Mouse (Mus musculus) heart, embryonic 14.5 days (tissue): ENCODE results near the gene Shisa8. TPM values are rescaled to one million over a fixed set of nuclear protein-coding genes. Genes with fewer than 3 reads are reported as not detected.

ENCODE experiments used
- ATAC-seq: fragments of 200-750 bp; cut with Nextera tagmentation; 2 replicates; pipeline ENCODE4 v1.8.0; 2017; ENCODE audit warnings: low read depth, moderate TSS enrichment; ENCODE audit not compliant: insufficient number of reproducible peaks, insufficient read depth, low FRiP score
- H3K27ac ChIP-seq, 2 experiments: fragments of 200-500 bp in 1 of 2; fragments of 300-500 bp in 1 of 2; sonication (generic) in 1 of 2; replicated peaks in 1 of 2; 2 replicates each; pipeline ENCODE4 v1.5.1; 2012 to 2014; ENCODE audit warnings: low read depth in 2 of 2, low read length in 2 of 2, control low read depth in 1 of 2, mild to moderate bottlenecking in 1 of 2, mixed read lengths in 1 of 2; ENCODE audit not compliant: control insufficient read depth in 1 of 2, insufficient read depth in 1 of 2
- H3K27me3 ChIP-seq: fragments of 300-500 bp; sonication (generic); 2 replicates; pipeline ENCODE4 v1.6.1; 2014; ENCODE audit warnings: mild to moderate bottlenecking, low read length, control low read depth; ENCODE audit not compliant: control insufficient read depth, insufficient read depth
- H3K36me3 ChIP-seq: fragments of 300-500 bp; sonication (generic); 2 replicates; pipeline ENCODE4 v1.6.1; 2014; ENCODE audit warnings: mild to moderate bottlenecking, control low read depth, low read length, mixed read lengths; ENCODE audit not compliant: control insufficient read depth, insufficient read depth
- H3K4me1 ChIP-seq, 2 experiments: fragments of 200-500 bp in 1 of 2; fragments of 300-500 bp in 1 of 2; sonication (generic) in 1 of 2; 2 replicates each; pipeline ENCODE4 v1.6.1; 2012 to 2014; ENCODE audit warnings: low read length in 2 of 2, control low read depth in 1 of 2, mixed read lengths in 1 of 2; ENCODE audit not compliant: control insufficient read depth in 2 of 2, insufficient read depth in 2 of 2
- H3K4me2 ChIP-seq: fragments of 300-500 bp; sonication (generic); 2 replicates; pipeline ENCODE4 v1.6.1; 2014; ENCODE audit warnings: mild to moderate bottlenecking, low read length
- H3K4me3 ChIP-seq, 2 experiments: fragments of 200-500 bp in 1 of 2; fragments of 300-500 bp in 1 of 2; sonication (generic) in 1 of 2; 2 replicates each; pipeline ENCODE4 v1.5.1; 2012 to 2014; ENCODE audit warnings: low read length in 2 of 2, mild to moderate bottlenecking in 2 of 2, control low read depth in 1 of 2, low read depth in 1 of 2, moderate library complexity in 1 of 2; ENCODE audit not compliant: control insufficient read depth in 1 of 2, insufficient read depth in 1 of 2
- H3K9ac ChIP-seq: fragments of 300-500 bp; sonication (generic); 2 replicates; pipeline ENCODE4 v1.6.1; 2014; ENCODE audit warnings: mild to moderate bottlenecking, low read length
- H3K9me3 ChIP-seq: fragments of 300-500 bp; sonication (generic); 2 replicates; pipeline ENCODE4 v1.6.1; 2016; ENCODE audit warnings: low read length, control low read depth; ENCODE audit not compliant: control insufficient read depth
- WGBS: fragments of 180-500 bp; shearing (Covaris S2); extraction: QIAGEN DNeasy Blood & Tissue Kit; methylation state at CpG from one replicate; pipeline ENCODE4 v1.1.7; 2014; 5-methylcytosine and 5-hydroxymethylcytosine counted together
- polyA plus RNA-seq: library from polyadenylated mRNA; unstranded; fragments of >200 nt; fragmentation: Nextera tagmentation; extraction: Ambion mirVana; gene quantifications from 2 replicates; pipeline ENCODE4 v1.2.1, GENCODE M21; 2014

Shisa8 gene
- polyA plus RNA-seq, 1 experiment from 2014 or later = 0.42 TPM

DNA sequence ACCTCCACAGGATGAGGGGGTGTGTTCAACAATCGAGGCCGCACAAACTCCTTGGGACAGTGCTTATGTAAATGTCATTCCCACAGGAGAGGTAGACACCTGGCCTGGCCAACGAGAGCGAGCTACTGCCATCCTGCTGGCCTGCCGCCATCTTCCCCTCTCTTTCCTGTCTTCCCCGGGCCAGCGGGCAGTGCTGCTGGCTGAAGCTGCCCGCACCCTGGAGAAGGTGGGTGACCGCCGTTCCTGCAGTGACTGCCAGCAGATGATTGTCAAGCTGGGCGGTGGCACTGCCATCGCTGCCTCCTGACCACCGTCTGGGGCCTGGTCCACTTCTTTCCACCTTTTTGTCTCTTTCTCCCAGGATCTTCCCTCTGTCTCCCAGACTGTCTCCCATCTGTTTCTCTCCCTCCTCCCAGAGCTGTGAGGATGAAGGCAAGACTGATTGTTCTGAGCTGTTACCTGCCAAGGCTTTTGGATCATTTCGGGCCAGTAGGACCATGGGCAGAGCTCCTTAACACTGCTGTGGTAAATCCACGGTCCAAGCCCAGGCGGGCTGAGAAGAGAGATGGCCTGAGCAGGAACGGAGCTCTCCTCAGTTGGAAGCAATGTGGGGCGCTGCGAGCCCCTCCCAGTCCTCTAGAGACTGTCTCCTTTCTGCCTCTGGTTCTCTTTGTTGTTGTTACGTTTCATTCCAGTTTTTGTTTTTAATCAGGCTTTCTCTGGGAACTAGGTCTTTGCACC lies 8.8 kb downstream of the Shisa8 start:
- no peak for ATAC-seq
- H3K4me2 ChIP-seq = no peak overlapping the region
- H3K27ac ChIP-seq = no peak overlapping the region
- H3K9ac ChIP-seq = no peak overlapping the region
- no peak overlapping the region for H3K4me3 ChIP-seq
- H3K4me1 ChIP-seq = peaks cover 17 to 22% of the 10 kb centered on the region in 2 experiments
- H3K27me3 ChIP-seq = peaks cover 46% of the 10 kb centered on the region
- H3K9me3 ChIP-seq = no peaks in the 10 kb centered on the region
- peaks cover 67% of the 10 kb centered on the region for H3K36me3 ChIP-seq
- WGBS = 86% methylated on average over 20 of the region's 20 CpGs

DNA sequence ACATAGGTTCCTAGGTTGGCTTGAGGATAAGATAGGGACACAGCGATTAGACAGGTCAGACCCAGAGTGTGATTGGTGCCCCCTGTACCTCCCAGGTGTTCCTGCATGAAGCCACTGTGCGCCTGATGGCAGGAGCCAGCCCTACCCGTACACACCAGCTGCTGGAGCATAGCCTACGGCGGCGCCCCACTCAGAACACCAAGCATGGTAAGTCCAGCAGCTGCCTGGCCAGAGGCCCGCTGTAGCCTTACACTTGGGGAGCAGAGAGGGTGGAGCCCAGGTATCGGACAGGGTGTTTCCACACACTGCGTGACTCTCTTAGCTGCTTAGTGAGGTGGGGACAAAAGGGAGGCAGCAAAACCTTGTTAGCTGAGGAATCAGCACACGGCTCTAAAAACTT lies 9.5 kb downstream of the Shisa8 start:
- no peak for ATAC-seq

DNA sequence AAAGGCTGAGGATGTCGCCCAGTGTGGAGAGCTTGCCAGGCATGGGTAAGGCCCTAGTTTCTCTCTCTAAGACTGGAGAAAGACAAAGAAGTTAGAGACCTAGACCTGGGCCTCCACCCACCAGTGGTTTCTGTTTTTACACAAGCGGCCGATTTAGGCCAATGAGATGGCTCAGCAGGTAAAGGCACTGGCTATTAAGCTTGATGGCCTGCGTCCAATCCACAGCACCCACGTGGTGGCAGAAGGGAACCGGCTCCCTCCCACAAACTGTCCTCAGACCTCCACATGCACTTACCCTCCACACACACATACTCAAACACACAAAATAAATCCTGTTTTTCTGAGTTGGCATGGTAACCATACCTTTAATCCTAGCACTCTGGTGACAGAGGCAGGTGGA lies 10.5 kb downstream of the Shisa8 start:
- peaks cover 29% of the 10 kb centered on the region for H3K27me3 ChIP-seq
- no peak overlapping the region for H3K9ac ChIP-seq
- no peak overlapping the region for H3K4me2 ChIP-seq
- H3K4me3 ChIP-seq = no peak overlapping the region
- H3K9me3 ChIP-seq = no peaks in the 10 kb centered on the region
- peaks cover 84% of the 10 kb centered on the region for H3K36me3 ChIP-seq
- 93% methylated on average over 6 of the region's 6 CpGs for WGBS
- H3K4me1 ChIP-seq = peaks cover 12 to 14% of the 10 kb centered on the region in 2 experiments
- H3K27ac ChIP-seq = no peak overlapping the region
- no peak for ATAC-seq

More for the DNA sequence above, 9.5 kb downstream of the Shisa8 start:
- Histone ChIP-seq H3K36me3 (peaks cover 74% of the 10 kb centered on the region), H3K4me2 (no peak overlapping the region), H3K4me3 (no peak overlapping the region), H3K9ac (no peak overlapping the region), H3K27ac (no peak overlapping the region), H3K4me1 (peaks cover 17 to 22% of the 10 kb centered on the region in 2 experiments), H3K27me3 (peaks cover 39% of the 10 kb centered on the region), H3K9me3 (no peaks in the 10 kb centered on the region)
- WGBS = 93% methylated on average over 10 of the region's 10 CpGs

DNA sequence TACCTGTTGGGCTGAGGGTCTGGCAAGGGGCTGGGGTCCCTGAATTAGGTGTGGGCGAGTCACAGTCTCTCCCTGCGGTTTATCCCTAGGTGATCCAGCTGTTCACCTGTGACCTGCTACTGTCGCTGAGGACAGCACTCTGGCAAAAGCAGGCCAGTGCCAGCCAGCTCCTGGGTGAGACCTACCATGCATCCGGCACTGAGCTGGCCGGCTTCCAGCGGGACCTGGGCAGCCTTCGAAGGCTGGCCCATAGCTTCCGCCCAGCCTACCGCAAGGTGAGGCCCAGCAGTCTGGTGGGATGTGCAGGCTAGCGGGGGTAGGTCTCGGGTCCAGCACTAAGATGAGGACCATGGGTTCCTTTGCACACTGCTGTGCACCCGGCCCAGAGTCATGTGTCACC lies 13.1 kb downstream of the Shisa8 start:
- Histone ChIP-seq H3K36me3 (peaks cover 98% of the 10 kb centered on the region), H3K4me2 (no peak overlapping the region), H3K9me3 (no peaks in the 10 kb centered on the region), H3K27me3 (0 out of 2 replicates have a peak, but pooled peaks cover 4% of the 10 kb centered on the region), H3K27ac (no peak overlapping the region), H3K4me1 (no peaks in the 10 kb centered on the region), H3K9ac (no peak overlapping the region), H3K4me3 (no peak overlapping the region)
- WGBS = 92% methylated on average over 12 of the region's 12 CpGs
- ATAC-seq = no peak

DNA sequence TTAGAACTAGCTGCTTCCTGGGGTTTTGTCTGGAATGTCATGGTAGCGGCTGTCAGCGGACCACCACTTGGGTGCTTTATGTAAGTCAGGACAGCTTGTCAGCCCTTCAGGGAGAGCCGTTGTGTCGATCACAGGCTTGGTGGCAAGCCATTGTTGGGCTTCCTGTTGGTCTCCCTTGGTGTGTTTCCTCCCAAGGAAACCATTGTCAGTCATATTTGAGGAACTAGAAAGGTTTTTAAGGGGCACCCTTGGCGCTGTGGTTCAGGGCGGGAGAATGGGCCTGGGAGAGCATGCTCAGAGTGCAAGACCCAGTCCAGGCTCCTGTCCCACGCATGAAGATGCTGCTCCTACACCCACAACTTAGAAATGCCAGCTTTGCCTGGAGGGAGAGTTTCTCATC lies 14.3 kb downstream of the Shisa8 start:
- 87% methylated on average over 7 of the region's 7 CpGs for WGBS
- H3K27ac ChIP-seq = no peak overlapping the region
- peaks cover 99% of the 10 kb centered on the region for H3K36me3 ChIP-seq
- H3K9me3 ChIP-seq = no peaks in the 10 kb centered on the region
- no peak overlapping the region for H3K9ac ChIP-seq
- no peak overlapping the region for H3K4me2 ChIP-seq
- no peaks in the 10 kb centered on the region for H3K4me1 ChIP-seq
- ATAC-seq = no peak
- no peak overlapping the region for H3K4me3 ChIP-seq
- H3K27me3 ChIP-seq = no peaks in the 10 kb centered on the region

DNA sequence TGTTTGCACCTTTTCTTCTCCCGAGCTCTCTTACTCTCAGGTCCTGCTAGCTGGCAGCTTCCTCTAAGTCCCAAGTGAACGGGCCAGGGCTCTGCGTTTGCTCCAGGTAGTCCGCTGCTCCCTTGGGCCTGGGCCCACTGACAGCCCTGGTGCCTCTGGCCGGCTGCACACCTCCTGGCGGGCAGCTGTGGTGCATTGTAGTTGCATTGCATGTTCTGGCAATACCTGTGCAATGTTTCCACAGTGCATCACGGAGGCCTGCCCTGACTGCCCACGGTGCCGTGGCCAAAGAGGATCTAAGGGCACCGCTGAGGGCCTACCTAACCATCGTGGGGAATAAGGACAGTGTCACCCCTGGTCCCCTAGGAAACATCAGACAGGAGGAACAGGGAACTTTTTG lies 14.7 kb downstream of the Shisa8 start:
- Histone ChIP-seq H3K36me3 (peaks cover 99% of the 10 kb centered on the region), H3K9ac (no peak overlapping the region), H3K9me3 (no peaks in the 10 kb centered on the region), H3K4me2 (no peak overlapping the region), H3K4me1 (no peaks in the 10 kb centered on the region), H3K27ac (no peak overlapping the region), H3K27me3 (no peaks in the 10 kb centered on the region), H3K4me3 (no peak overlapping the region)
- no peak for ATAC-seq
- 94% methylated on average over 11 of the region's 11 CpGs for WGBS

DNA sequence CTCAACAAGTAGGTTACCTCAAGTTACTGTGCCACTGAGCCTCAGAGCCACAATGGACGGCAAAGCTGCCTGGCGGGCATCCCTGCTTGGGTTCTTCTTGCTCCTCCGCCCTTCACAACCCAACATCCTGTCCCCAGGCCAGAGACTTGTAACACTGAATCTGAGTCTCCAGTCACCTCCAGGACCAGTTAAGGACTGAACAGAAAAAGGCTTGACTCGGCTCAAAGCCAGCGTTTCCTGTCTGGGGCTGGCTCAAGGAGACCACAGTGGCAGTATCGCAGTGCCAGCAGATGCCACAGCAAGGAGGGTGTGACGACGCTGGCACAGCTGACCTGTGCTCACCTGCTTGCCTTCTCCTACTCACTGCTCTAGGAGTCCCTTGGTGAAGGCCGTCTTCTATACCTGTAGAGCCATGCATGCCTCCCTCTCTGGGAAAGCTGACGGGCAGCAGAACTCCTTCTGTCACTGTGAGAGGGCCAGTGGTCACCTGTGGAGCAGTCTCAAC lies 15.3 kb downstream of the Shisa8 start:
- Histone ChIP-seq H3K4me1 (peaks cover 0 to 3% of the 10 kb centered on the region in 2 experiments; a peak in 2 of 4 replicates), H3K9me3 (no peaks in the 10 kb centered on the region), H3K36me3 (peaks cover 100% of the 10 kb centered on the region), H3K4me2 (no peak overlapping the region), H3K27me3 (no peaks in the 10 kb centered on the region), H3K4me3 (no peak overlapping the region), H3K9ac (no peak overlapping the region), H3K27ac (no peak overlapping the region)
- ATAC-seq = no peak
- 87% methylated on average over 10 of the region's 10 CpGs for WGBS
